Mouse (Mus musculus) C2C12 (cell line): ENCODE data around the gene Evi2a.

Experiments used
- CTCF ChIP-seq: IDR thresholded peaks from one replicate; pipeline ENCODE4 v1.5.1; 2011; ENCODE audit not compliant: control insufficient read depth, insufficient read depth, insufficient read length
- MAX ChIP-seq: IDR thresholded peaks from one replicate; pipeline ENCODE4 v1.6.1; 2011; ENCODE audit warnings: mild to moderate bottlenecking, control low read depth
- MYOG ChIP-seq: IDR thresholded peaks from one replicate; pipeline ENCODE4 v1.6.1; 2011; ENCODE audit not compliant: control insufficient read depth, insufficient read length; ENCODE audit errors: extremely low read depth
- USF1 ChIP-seq: IDR thresholded peaks from one replicate; pipeline ENCODE4 v1.6.1; 2011; ENCODE audit warnings: low read depth, mild to moderate bottlenecking, control low read depth, moderate library complexity

DNA sequence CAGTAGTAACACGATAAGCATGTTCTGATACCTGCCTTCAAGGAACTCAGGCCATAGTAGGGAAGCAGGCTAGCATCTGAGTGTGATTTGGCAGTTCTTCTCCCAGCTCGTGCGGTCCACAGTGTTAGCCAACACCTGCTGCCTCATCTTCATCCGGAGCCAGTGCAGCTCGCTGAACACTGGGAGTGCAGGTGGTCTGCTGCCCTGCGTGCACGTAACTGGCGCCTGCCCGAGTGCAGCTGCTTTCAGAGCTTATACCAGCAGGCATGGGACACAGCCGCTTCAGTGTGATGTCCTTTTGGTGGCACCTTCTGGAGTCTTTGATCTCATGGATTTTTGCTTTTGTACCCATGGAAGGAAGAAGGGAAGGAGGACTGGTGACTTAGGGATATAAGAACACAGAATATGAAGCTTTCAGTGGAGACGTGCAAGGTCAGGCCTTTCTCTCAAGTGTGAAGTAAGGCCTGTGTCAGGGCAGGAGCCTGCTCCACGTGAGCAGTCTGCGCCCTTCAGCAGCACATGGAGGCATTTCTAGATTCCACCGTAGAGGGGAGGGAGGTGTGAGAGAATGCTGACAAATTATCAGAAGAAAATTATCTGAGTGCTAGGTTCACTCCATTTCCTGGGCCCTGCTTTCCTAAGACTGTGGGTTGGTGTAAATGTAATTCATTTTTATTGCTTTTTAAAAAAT is 45.1 kb upstream of the Evi2a start:
- TF ChIP-seq CTCF = no peak
- no peak for TF ChIP-seq MAX
- TF ChIP-seq USF1 = no peak
- no peak for TF ChIP-seq MYOG
